Mouse (Mus musculus): ENCODE data around the gene Anpep.

DNA sequence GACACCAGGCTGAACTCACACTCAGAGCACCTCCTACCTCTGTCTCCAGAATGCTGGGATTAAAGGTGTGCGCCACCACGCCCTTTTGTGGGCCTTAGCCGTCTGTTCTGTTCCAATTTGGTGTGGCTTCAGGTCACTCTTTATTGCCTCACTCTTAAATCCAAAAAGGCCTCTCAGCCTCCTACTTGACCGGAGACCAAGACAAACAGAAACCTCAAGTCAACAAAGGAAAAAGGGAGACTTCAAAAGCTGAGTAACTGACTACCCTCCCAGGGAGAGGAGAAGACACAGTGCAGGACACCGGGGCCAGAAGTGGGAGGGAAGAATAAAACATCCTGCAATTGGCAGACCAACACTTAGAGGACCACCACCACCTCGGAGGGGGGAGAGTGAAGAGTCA, 29.7 kb downstream of the Anpep start:
- TF ChIP-seq CTCF (IDR thresholded peaks at IDR 0.05; ENCODE audit: low read depth, low read length) (no peak), GATA1 (IDR thresholded peaks at IDR 0.05; ENCODE audit: borderline replicate concordance, low read length) (no peak), POLR2AphosphoS5 (IDR thresholded peaks at IDR 0.05; ENCODE audit: insufficient replicate concordance, low read depth, low read length) (no peak), TAL1 (conservative IDR thresholded peaks at IDR 0.05; ENCODE audit: low read depth, low read length) (no peak)

Measured in G1E (cell line).